Mouse (Mus musculus) embryonic fibroblast, embryonic 13.5 days (primary cell): Measurements from ENCODE around the gene Larp4b.

ENCODE experiments used
- CTCF ChIP-seq: IDR thresholded peaks from 2 replicates; pipeline ENCODE4 v1.5.1; 2011; ENCODE audit warnings: mild to moderate bottlenecking, control low read depth, low read length, moderate library complexity, borderline replicate concordance; ENCODE audit not compliant: insufficient read depth
- POLR2A ChIP-seq: IDR thresholded peaks from 2 replicates; pipeline ENCODE4 v1.6.1; 2011; ENCODE audit warnings: low read depth, mild to moderate bottlenecking, control low read depth, low read length, moderate library complexity

DNA sequence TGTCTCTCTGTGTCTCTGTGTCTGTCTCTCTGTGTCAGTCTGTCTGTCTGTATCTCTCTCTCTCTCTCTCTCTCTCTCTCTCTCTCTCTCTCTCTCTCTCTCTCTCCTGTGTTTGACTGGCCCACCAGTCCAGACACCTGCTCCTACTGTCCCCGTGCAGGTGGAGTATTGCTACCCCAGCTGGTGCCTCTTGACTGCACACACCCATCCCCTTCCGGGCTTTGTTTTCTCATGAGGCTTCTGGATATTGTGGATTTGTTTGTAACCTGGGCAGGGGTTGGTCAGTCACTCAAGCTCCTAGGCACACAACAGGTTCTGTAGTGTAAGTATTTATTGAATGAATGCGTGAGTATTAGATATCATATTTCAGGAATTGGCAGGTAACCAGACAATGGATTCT is 104.4 kb downstream of the Larp4b start:
- TF ChIP-seq CTCF (no peak), POLR2A (no peak)
